Mouse (Mus musculus) urinary bladder, postnatal 14 days (tissue): ENCODE measurements at regions not wholly inside any gene's neighbourhood (a gene's known extent, or its start where the extent isn't known, plus 50 kb on each side); places are given as distances from the start of the nearest gene placed in this dataset.
A peak's percentile ranks its signal among the peaks of the same experiment; 100 is the strongest.

Source experiments
- DNase-seq: peaks from one replicate; pipeline ENCODE4 v3.0.0; 2021; ENCODE audit warnings: low spot score

DNA sequence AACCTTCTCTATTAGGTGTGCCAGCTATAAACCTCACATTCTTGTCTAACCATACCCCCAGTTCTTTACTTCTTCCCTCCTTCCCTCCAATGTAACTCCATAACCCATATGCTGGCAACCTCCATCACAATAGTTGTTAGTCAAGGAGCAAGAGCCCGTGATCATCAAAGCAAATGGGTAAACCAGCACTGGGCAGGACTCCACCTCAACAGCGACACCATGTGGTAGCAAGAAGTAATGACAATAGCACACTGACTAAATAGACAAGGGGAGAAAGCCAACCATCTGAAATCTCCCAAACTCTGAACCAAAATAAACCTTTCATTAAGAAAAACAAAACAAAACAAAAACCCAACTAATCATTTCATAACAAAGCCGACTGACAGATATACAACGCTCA, 297.8 kb downstream of the Psat1 start:
- no peak for DNase-seq

DNA sequence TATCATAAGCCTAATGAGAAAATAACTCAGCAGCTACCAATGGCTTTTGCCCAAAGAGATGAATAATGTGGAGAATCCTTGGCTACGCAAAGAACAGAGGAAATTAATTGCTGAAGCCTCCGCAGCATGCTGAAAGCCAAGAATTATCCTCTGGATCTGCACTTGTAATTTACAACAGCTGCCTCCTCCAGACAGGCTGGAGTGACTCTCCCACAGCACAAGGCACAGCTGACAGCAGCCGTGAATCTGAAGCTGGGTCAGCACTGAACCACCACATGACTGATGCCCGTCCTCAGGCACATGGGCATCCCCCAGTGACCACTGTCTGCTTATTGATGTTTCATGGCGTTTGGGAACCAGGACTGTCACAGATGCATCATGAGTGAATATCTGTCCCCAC, 299.8 kb downstream of the Psat1 start:
- DNase-seq, result no peak

DNA sequence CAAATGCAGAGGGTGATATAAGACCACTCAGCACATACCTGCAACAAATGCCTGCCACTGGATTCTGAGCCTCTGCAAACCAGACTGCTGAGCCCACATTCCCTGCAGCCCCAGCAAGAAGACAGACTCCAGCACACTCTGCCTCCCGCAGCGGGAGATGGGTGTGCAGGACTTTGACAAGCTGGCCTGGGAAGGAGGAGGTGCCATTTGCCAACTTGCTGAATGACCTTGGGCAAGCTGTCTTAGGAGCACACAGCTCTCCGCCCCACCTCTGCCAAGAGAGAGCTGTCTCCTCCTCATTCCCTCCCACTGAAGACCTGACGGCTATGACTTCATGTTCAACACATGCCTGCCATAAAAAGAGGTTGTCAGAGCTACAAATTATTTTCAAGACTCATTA, 302.4 kb downstream of the Psat1 start:
- DNase-seq, result no peak

DNA sequence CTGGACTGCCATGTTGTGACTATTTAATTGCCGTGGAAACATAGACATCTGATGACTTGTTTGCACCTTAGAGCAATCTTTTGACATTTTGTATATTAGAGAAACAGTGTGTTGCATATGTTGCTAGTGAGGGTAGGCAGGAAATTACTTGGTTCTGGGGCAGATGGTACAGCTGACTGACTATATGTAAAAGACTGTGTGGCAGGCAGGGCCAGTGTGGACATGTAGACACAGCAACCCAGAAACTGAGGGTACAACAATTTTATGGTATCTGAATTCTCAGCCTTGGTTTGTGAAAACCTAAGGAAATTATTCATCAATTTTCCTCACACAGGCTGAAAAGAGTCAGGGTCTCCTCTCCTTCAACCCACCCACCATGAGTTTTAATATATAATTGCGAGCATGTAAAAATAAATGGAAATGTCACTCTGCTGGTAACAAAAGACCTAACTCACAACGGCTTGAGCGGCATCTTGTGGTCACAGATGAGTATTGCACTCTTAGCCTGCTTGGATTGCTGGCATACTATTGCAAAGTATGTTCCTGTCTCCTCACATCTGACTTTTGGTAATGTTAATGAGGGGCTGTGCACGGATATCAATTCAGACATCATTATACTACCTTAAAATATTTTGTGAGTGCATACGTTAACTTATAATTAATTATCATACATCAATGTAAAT, 329.8 kb downstream of the Psat1 start:
- peak; percentile 34 for DNase-seq

DNA sequence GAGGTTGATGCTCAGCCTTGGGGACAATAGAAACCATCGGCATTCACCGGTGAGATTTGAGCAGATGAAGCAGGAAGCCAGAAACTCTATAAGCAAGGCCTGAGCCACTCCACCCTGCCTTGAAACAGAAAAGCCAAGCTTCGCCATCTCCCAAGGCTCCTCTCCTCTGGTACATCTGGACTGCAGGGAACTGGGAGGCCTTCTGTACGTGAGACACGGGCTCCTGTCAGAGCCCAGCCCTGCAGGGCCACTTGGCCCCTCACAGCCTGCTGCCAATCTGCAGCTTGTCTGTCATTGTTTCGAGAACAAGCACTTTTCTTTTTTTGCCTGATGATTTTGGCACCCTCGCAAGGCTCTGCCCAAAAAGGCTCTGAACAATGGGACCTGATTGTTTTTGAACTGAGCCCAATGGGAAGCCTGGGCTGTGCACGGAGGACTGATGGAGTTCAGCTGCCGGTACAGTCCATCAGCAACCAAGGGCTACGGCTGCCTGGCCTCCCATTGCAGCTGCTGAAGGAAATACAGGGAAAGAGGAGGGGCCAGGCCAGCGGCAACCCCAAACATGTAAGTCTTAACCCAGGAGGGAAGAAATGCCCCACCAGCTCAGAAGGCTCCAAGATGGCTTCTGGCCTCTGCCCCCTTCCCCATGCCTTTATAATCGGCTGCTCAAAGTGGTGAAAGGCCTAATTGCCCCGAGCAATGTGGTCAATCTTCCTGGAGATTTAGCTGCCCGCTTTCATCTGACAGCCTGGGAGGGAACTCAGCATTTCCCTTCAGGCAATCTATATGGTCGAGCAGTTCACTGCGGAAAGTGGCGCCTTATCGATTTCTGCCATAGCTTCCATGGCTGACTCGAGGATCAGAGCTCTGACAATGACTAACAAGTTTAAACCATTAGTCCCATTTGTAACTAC, 332.2 kb downstream of the Psat1 start:
- DNase-seq, result no peak

DNA sequence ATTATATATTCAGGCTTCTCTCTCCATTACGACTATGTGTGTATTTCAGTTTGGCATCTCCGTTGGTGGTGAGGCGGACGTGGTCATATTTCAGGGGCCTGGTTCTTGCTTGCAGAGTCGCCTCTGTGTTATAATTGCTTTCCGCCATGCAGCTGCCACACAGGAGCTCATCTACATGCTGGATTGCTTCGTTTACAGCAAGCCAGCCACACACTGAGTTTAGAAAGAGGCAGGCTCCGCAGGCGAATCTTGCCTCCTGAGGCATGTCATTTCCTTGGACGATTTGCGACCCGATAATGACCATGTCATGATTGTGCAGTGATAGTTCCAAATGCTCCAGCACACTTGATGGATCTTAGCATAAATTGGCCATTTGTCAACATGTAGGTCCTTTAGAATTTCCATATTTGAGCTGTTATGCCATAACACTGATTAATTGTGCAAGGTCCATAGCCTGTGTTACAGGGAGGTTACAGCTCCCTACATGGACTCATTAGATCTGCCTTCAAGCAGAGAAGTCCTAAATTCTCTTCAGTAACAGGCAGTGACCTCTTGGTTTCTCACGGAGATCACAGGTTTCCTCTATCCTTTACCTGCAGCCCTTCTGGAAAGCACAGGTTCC, 335.9 kb downstream of the Psat1 start:
- DNase-seq, result no peak

DNA sequence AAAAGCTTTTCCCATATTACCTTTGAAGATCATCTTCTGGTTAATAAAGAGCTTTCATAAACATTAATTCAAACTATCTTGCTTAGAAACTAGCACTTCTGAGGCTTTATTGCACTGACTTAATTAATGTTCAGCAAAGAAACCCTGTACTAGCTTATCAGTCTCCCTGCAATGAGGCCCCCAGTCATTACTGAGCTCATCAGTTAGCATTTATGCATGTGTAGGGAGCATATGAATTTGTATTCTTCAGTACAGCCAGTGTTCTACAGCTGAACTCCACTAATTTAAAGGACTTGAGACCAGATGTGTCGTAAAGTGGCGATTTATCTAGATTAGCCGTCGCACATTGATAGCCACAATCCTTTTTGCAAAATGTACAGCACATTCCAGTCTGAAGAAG, 340.7 kb downstream of the Psat1 start:
- no peak for DNase-seq

DNA sequence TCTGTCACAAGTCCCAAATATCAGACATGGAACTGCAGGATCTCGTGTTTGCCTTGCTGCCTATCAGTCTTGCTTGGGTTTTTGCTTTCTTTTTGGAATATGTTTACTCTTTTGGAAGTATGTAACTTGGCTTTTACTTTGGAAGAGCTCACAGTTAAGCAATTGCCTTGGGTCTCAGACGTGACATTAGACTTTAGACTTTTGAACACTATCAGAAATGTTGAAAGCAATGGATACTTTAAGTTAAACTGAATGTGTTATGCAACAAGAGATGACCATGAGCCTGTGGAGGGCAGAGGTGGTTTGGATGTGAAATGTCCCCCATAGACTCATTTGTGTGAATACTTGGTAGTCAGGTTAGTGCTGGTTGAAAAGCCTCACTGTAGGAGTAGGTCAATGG, 354.3 kb downstream of the Psat1 start:
- no peak for DNase-seq

DNA sequence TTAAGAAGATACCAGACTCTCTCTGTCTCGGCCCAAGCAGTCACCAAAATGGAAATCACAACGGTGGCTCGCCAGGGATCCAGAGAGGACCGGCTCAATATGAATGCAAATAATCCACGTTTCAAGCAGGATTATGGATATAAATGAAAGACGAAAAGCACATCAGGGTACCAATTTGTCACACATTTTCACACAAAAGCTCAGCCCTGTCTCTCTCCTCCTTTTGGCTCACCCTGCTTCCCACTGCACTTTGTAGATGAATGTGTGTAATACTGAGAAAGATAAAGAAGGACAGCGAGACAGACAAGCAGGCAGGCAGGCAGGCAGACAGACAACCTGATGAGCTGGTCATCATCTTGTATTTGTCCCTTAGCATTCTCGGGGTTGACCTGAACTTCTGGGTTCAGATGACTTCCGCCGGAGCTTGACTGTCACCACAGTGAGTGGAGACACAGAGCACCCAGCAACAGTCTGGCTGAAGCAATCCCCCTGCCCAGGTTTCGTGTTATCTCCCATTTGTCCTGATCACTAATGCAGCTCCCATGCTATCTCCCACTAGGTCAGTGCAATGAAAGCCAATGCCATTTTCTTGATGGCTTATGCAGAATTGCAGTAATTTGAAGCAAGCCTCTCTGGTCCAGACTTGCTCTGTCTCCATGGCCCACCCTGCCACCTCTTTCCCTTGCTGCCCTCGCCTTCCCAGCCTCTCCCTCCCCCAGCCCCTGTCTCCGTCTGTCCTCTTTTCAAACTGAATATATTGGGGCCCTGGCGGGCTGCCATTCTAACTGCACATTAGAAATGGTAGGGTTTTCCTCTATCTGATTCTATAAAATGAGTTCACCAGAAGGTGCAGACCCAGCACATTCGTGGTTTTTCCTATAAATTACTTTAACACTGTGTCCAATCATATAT, 363.1 kb downstream of the Psat1 start:
- DNase-seq, result no peak

DNA sequence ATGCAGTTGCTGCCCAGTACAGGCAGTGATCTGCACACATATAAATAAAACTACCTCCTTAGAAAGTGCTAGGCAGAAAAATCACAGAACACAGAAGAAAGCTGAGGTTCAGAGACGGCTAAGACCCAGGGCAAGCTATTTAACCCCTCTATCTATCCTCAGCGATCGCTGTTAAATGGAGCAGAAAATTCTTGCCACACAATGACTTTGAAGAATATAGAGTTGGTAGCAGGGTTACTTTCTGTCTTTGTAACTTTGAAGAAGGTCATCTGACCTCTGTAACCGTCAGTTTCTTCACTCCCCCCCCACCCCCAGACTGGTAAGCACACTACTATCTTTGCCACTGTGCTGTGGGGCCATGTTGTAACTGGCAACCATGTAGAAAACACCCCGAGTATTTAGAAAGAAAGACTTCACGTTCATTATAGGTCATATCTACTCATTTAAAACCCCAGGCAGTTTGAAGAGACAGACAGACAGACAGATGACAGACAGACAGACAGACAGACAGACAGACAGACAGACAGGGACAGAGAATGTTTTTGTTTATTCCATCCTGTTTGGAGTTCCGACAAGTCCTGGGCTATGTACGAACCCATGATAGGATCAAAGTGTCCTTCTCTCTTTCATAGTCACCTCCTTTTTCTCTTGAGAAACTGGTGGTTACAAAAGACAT, 363.9 kb downstream of the Psat1 start:
- DNase-seq, result no peak

DNA sequence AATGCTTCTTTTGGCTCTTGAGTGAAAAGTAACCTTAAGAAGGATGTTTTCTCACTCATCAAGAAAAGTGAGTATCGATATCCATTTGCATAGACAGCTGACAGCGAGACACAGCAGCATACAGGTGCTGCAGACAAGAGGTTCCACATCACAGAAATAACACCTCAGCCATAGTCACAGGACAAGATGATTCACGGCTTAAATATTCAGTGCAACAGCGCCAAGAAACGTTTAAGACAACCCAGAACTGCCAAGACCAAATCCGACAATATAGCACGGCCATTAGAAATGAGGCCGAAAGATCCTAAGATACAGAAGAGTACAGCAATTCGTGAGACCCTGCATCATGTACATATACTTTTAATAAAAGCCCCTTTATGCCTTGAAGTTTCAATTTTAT, 375.9 kb downstream of the Psat1 start:
- DNase-seq, result no peak

DNA sequence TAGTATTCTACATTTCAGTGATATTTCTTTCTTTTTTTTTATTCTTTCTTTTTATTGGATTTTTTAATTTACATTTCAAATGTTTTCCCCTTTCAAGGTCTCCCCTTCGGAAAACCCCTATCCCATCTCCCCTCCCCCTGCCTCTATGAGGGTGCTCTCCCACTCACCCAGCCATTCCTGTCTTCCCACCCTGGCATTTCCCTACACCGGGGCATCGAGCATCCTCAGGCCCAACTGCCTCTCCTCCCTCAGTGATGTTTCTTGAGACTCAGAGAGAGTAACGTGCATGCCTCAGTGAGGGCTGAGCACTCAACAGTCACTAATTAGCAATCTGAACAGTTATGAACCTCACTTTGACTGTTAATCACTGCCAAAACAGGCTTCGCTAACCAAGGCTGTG, 385.6 kb downstream of the Psat1 start:
- DNase-seq, result no peak

DNA sequence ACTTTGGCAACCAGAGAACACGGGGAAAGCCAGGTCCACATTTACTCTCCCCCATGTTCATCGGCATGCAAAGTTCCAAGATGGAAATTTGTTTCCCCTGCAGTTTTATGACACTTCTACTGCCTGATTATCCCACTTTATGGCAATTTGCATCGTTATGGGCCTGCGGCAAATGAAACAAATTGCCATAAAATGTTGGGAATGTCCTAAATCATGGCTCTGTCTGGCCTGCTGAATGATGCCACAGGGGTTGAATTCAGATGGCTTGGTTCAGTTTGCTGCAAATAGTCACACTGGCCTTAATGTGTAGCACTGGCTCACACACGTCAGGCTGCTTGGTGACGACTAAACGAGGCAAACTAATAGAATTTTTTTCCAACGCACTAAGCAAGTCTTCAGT, 393.2 kb downstream of the Psat1 start:
- DNase-seq, result no peak

DNA sequence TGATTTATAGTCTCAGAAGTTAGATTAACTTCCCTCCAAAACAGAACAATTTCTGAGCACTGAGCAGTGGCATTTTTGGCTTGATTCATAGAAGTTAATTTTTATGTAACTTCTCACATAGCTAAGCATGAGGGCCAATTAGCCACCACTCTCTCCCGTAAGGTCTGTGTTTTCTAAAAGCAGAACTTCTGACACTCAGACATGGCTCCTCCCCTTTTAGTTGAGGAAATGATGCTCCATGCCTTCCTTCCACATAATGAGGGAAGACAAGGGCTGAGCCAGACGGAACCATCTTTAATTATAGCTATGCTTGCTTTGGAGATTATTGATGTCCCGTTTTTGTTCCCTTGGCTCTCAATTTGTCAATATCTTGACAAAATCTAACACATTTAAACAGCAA, 429.3 kb downstream of the Psat1 start:
- DNase-seq, result no peak

DNA sequence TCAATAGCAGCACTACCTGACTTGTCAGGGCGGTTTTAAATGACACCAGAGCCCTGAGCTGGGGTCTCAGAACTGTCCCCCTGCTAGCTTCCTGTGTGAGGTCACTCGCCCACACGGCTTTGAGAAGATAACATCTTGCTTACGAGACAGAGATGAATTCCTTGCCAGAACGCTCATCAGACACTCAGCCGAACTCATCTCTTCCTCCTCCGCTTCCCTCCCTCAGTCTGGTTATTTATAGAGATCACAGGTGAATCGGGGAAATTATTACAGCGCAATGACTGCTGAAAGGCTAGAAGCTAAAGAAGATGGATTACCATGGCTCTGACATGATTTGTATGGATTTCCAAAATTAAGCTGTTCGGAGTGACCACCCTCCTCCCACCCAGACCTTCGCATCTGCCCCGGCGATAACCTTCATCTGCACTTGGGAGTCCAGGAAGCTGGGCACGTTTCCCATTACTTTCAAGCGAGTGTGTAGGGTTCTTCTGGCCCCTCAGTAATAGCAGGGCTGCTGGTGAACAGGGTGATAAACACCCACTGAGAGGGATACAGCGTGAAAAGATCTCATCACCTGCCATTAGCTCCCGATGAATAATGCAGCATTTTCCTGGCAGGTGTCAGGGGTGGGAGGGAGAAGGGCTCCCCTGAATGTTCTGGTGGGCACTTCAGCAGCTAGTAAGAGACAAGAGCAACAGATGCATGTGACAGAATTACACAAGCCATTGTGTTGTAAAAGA, 430.4 kb downstream of the Psat1 start:
- no peak for DNase-seq

DNA sequence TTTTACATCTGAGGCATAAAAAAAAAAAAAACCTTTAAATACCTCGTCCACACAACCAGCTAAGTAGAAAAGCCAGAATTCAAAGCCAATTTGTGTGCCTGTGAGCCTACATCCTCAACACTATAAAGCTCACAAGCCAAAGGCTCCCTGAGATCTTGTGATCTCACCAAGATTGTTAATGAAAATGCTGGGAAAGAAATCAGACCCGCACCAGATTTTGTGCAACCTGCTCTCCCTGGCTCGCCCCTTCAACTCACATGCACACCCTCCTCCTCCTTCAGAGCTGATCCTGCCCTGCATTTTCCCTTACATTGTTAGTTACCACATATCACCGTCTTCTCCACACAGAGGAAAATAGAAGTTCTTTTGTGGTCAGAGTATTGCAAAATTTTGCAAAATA, 433.9 kb downstream of the Psat1 start:
- DNase-seq, result no peak

DNA sequence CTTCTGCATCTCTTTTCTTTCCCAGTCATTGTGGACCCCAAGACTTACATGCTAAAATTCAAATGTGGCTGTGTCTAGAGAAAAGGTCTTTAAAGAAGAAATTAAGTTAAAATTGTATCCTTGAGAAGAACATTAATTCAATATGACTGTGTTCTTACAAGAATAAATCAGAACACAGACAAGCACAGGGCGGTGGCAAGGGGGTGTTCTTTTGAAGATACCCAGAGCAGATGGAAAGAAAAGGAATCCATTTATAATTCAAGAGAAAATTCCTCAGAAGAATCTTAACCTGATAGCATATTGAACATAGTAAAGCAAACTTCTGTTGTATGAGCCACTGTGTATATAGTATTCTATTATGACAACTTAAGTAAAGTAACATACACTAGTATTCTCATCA, 436.7 kb downstream of the Psat1 start:
- DNase-seq, result no peak

DNA sequence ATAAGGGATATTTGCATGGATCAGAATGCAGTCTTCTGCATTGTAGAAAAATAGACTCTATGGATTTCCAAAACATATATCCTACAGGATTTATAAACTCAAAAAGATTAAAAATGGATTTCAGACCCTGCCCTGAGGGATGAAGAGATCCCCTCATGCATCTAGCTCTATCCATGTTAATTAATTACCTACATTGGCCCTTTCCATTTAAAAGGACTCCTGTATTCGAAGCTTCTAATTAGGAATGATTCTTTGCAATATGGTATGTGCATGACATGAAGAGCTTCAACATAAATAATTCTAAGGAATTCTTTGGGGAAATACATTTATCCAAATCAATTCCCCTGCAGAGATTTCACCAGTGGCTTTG, 444.2 kb downstream of the Psat1 start:
- no peak for DNase-seq

DNA sequence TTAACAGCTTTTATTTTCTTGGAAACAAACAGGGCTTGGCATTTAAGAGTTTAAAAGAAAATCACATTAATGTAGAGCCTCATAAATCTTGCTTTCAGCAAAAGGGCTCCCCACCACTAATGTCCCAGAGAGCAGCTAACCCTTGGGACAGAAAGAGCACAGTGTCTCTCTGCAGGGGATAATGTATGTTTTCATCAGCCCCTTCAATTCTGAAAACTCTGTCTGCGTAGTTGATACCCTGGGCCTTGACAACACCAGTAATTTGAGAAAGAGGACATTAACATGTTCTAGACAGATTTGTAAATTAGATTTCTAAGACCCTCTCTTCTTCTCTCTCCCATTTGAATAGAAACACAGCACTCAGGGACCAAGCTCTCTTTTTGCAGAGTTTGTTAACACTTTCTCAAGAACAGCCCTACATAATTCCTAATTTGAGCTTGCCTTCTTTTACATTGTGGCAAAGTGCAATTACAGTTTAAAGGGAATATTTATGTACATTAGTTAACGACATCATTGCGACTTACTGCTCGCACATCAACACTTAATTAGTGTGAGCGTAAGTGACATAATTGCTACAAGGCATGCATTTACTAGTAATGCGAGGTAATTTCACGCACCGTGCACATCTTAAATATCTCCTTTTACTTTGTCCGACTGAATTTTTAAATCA, 444.7 kb downstream of the Psat1 start:
- DNase-seq, result no peak

DNA sequence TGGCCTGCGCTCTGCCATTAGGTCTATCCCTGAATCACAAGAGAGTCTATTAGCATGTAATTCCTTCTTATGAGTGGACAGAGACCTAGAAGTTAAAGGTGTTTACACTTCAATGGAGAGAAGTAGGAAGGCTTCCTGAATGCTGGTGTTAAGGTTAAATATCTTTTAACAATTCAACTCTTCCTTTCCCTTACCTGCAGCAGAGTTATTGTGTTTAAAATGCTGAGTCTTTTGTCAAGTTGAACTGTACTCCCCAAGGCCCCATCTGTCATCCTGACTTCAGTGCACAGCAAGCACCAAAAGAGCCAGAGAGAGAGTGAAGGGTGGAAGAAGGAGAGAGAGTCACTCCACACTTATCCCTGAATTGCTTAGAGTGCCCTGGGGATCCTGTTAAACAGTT, 451.6 kb downstream of the Psat1 start:
- no peak for DNase-seq
